Mouse (Mus musculus) c-Kit-positive CD71-positive TER-119-negative erythroid progenitor cells, embryonic 14.5 days (primary cell): ENCODE results near the gene Prkca.
A peak's percentile ranks its signal among the peaks of the same experiment; 100 is the strongest.

Experiments
- DNase-seq: peaks from one replicate; pipeline ENCODE4 v3.0.0-alpha.2; 2013; ENCODE audit warnings: low read depth

The Prkca gene

DNA sequence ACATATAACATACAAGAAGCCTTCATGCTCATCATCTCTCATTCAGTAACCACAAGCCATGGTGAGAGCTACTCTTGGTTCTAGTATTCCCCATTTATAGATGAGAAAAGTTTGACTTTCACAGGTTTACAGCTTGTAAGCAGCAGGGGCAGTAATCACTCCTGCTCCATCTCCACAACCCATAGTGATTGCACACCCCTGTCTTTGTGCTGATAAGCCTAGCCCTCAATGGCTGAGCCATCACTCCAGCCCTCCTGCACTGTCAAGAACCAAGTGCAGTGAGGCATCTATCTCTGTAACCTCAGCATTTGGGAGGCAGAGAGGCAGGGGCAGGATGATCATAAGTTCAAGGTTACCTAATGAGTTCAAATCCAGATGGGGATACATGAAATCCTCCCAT lies 48.4 kb downstream of the Prkca start:
- peak; percentile 7 for DNase-seq

DNA sequence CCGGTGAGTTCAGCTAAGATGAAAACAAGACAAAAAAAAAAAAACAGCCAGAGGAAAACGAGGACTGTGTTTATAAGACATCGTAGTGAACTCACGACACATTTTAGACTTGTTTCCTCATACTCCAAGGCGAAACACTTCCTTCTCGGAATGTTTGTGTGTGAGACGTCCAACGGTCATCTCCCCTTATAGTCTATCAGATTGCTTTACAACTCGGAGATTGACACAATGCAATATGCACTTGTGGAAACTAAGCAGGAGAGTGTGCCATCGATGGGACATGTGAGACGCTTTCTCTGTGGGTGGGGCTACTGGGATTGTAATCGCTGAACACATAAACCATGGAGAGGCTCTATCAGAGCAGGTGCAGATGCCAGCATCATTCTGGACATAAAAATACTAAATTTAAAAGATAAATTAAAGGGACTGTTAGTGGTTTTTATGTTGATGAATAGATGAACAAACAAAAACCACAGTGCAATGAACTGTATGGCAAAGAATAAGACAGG lies 49.4 kb downstream of the Prkca start:
- peak; percentile 21 for DNase-seq

DNA sequence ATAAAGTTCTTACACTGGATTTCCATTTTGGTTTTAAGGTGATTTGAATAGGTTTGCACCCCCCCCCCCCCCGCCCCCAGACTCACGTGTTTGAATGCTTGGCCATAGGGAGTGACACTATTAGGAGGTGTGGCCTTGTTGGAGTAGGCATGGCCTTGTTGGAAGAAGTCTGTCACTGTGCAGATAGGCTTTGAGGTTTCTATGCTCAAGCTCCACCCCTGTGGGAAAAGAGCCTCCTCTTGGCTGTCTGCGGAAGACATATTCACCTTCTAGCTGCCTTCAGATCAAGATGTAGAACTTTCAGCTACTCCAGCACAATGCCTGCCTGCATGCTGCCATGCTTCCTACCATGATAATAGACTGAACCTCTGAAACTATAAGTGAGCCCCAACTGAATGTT lies 49.9 kb downstream of the Prkca start:
- DNase-seq: peak; percentile 22

DNA sequence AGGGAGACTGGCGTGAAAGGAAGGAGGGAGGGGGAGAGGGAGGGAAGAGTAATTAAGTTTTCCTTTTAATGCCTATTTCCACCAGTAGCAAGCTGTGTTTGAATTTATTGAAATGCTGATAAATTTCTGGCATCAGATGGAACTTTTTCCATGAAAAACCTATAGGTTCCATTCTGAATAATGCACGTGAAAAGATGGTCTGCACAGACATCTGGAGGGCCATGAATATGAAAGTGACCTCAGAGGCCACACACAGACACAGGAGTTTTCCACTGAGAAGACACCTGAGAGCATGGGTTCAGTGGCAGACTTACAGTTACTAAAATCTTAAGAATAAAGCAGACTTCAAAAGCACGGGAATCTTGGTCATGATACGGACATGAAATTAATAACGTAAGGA lies 54.5 kb downstream of the Prkca start:
- no peak for DNase-seq

DNA sequence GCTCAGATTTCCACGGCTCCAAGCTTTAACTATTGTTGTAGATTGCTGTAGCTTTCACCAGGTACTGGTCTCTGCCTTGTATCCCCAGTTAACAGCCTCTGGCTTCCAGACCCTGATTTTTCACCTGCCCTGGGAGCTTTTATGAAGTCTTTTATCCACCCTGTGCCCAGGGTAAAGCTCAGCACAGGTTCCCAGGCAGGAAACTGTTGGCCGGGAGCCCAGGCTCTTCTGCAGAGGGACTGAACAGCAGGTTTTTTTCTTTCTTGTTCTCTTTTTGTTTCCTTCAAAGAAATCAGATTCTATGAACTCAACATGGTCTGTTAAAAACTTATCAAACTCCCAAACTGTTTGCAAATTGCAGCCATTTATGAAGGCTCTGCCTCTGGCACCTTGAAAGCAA lies 56.4 kb downstream of the Prkca start:
- DNase-seq: no peak

DNA sequence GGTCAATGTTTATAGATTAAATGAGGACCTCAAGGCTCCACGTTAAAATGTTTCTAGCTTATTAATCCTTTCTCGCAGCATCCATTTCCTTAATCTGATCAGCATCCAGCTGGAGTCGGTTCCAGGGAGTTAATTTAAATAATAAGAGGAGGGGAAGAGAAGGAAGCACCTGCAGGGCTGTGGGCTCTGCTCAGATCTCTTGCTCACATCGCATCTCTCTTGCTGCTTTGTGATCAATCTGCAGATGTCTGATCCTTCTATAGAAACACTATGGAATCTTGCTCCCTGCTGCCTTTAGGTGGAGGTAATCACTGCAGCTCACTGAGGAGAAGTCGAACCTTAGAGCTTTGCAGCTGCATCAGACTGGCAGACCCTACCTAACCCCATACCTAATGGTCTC lies 58.7 kb downstream of the Prkca start:
- DNase-seq: no peak

DNA sequence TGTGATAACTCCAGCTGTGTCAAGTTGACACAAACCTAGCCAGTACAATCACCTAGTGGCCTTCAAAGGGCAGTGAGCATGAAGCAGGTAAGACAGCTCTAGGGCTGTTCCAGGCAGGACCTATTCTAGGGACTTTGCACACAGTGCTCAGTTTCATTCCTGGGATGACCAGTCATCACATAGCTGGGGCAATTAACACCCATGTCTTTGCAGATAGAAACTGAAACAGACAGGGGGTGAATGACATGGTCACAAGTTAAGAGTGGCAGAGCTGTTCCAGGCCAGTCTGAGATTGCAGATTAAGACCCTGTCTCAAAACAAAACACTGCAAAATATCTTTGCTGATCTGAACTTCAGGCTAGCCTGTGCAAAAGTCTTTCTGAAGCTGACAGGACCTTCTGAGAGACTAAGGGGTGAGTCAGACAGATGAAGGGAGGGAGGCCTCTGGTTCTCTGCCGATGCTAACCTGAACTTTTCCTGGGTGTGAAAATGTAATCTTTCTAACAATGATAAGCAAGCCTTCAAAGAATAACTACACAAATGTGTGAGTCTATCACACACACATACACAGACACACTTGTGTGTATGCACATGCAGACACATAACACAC lies 60.8 kb downstream of the Prkca start:
- no peak for DNase-seq

DNA sequence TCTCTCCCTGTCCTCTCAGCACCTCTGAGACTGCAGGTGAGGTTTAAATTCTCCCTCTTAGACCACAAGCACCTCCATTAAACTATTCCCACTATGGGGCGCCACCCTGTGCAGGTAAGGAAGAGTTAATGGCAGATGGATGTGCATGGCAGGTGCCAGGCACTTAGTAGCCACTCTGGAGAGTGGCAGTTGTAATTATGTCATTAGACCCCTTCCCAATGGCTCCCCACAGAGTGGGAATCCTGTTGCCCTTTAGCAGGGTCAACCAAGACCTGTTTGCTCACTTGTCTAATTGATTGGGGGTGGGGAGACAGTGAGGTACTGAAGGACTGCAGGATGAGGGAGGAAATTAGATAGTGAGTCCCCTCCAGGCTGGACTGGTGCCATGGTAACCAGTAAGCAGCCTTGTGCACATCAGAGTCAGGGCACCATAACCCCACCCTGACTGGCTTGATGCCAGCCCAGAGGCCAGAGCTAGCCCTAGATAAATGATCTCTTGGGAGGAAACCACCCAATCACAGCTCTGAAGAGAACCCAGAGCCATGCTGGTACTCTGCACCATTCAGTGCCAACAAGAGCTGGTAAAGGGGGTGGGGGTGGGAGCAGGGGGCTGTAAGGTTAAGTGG lies 63.9 kb downstream of the Prkca start:
- no peak for DNase-seq

DNA sequence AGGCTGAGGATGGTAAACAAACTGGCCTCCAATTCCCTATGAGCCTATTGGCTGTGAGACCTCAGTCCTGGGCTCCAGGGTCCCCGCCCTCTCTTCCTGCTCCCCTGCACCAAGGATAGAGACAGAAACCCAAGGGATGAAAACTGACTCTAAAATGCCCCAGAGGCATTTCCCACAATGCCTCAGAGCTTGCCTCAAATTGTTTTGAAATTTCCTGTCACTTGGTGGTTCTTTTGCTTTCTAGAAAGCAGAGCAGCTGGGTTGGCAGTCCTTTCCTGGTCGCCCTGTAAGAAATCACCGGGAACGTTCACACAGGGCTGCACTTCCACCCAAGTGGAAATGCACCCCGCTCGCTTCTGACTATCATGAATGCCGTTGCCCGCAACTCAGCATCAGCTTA lies 66.6 kb downstream of the Prkca start:
- DNase-seq: no peak

DNA sequence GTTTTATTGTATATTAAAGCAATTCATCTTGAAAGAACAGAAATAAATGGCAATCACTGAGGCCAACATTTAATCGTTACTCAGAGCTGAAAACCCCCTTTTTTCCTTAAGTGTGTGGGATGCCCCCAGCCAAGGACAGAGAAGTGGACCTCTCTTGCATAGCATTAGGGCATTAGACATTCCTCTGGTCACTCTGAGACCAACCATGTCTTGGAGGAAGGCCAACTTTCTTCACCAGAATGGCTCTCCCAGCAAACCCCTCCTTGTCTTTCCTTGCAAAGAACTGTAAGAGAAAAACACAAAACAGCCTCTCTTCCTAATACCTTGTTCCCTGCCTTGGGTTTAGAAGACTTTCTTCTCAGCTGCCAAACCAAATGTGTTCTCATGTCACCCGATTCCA lies 67.6 kb downstream of the Prkca start:
- DNase-seq: no peak

DNA sequence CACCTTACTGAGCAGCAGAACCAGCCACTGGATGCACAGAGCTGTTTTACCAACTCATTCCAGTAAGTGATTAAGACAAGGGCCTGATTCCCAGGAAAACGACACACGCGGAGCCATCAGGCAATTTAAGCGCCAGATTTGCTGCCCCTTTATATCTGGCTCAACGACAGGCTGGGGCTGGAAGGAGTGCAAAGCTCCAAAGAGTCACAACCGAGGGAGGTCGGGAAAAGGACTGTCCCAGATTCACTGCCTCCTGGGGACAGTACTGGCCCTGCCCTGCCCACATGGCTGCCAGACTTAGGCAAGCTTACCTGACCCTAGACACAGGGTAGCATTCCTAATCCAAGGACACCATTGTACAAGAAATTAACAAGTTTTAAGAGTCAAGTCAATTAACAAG lies 69.7 kb downstream of the Prkca start:
- no peak for DNase-seq

DNA sequence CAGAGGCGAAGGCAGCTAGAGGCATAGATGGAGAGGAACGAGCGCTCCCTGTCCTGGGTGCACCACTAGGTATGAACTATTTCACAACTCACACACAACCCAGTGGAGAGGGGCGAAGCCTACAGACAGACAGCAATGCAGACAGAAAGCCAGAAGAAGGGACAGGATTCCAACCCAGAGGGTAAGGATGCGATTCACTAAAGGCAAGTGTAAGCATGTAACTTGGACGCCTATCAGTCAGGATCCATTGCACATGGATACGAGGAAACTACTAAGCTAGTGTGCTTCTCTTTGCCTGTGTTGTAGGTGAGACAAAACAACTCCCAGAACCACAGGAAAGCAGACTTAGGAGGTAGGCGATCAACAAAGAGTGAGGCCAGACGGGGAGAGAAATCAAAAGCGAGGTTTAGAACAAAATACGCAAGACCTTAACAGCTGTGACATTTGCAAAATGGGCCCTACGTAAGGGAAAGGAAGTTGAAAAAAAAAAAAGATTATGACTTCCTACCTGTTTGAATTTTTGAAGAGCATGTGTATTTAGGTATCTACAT lies 70.2 kb downstream of the Prkca start:
- no peak for DNase-seq

DNA sequence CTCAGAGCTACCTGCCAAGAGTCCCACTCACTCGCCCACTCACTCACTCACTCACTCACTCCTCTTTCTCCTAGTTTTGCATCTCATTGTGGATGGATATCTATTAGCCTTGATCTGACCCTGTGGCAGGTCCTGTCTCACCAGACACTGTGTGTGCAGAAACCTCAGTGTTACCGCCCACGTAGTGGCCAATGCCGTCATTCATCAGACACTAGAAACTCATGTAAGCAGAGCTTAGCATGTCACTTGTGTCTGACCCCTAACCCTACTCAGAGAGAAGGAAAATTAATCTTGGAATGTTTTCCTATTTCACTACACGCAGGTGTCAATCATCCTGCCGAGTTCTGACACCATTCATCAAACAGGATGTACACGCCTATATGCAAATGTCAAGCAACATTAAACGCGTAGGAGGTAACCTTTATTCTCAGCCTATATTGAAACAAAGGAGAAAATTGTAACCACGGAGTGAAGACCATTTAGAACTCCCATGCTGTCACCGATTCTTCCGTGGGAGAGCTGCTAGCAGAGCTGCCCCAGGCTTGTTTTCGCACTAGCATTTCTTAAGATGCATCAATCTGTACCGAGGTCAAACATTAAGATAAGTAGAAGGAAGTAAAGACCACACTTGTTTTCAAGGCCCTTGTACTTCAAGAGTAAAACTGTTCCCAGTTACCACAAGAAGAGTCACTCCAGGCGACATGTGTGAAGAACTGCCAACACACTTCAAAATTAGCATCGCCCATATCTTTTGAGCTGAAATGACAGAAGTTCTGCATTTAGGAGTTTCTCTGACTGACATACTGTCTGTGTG lies 70.9 kb downstream of the Prkca start:
- DNase-seq: no peak

DNA sequence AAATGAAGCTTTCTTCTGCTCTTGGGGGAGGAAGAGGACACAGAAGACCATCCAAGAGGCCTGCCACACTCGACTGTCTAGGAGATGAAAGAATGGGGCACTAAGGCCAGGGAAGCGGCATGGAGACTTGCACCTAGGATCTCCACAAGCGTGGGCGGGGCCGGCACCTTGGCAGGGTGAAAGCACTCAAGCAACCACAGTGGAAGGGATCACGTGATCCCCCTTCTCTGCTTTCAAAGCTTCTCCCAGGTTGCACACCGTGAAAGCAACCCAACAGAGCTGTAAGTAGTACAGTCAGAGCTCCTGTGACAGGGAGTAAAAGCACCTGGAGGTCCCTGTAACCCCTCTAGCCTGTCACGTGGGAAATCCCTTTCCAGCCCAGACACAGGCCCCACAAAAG lies 72.4 kb downstream of the Prkca start:
- no peak for DNase-seq

DNA sequence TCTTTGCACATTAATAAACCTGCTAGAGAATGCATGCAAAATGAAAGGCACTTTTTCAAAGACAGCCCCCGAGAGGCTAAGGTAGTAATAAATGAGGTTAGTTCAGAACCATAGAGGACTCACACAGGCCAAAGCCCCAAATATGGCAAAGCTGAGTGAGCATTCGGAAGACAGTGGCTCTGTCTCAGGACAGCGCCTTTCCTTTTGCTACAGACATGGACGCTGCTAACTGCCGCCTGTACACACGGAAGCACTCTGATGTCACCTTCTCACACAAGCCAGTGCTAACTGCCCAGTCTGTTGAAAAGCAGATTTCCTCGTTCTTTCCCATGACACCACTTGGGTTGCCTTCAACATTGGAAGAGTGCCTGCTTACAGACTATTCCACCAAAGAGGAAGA lies 74.2 kb downstream of the Prkca start:
- DNase-seq: no peak

DNA sequence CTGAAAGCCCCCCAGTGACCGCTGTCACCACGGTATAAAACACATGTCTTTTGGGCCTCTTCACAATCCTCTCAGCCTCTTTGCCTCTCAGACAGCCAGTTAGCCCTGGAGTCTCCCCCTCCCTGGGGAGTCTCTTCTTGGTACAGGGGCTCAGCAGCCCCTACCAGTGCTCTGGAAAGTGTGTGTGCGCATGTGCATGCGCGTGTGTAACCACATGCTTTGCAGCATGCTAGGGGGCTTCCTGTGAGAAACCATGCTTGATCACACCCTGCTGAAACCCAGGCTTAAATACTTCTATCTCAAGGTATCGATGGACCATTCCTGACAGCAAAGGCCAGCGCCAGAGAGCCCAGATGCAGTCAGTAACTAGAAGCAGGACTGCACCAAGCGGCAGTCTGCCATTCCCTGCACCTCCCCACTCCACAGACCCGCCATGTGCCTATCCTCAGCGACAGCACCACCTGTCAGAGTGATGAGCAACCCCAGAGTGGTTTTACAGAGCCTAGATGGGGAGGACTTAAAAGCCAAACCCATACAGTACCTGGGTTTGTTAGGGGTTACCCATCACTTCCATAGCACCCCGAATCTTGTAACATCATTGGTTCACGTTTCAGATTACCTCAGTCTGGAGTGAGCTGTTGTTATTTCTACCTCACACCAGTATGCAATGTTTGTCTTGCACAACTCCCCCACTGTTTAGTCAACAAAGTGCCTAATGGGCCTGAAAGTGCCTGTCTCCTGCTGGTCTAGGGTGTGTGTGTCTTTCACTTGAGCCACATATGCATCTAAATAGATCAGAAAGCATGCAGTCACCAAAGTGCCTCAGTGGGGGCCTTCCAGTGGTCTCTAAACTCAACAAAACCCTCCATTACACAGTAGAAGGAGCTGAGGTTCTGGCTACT lies 75.1 kb downstream of the Prkca start:
- DNase-seq: no peak

DNA sequence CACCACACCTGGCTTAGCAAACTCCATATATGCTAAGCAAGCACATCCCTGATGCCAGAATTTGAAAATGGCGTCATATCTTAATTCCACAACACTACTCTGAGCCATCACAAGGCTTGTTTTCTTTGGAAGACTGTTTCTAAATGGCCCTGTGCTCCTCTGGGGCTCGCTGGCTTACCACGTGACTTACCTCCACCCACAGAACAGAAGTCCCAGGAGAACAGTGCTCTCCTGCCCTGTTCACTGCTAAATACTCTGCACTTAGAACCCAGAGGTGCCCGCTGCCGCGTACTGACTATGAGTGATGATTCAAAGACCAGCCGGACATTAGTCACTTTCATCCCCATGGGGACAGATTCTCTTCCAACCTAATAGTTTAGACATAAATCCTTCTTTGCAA lies 75.9 kb downstream of the Prkca start:
- no peak for DNase-seq

DNA sequence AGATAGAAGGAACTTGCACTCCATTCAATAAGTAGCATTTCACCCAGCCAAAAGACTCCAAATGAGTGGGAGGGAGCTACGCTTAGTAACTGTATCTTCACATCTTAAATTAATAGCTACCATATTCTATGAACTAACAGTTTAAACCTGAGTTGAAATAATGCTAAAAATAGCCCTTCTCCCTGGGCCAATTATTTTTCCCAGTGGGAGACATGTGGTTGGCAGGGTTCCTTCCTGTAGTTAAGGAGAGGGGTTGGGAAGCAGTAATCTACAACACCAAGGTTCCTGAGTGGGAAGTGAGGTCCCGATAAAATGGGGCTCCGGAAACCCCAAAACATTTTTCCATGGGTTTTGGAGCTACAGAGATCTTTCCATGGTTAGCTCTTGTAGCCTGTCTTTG lies 76.7 kb downstream of the Prkca start:
- no peak for DNase-seq

DNA sequence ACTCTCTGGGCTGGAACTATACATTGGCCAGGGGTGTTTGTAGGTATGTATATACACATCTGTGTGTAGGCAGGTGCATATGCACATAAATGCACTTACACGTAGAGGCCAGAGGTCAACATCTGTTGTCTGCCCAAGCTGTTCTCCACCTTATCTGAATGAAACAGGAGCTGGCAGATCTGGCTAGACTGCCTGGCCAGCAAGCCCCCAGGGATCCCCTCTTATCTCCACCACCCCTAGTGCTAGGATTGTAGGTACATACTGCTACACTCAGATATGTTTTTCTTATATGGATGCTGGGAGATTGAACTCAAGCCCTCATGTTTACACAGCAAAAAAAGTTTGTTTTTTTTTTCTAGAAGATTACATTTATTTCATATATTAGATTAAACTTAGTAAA lies 79.9 kb downstream of the Prkca start:
- DNase-seq: no peak

DNA sequence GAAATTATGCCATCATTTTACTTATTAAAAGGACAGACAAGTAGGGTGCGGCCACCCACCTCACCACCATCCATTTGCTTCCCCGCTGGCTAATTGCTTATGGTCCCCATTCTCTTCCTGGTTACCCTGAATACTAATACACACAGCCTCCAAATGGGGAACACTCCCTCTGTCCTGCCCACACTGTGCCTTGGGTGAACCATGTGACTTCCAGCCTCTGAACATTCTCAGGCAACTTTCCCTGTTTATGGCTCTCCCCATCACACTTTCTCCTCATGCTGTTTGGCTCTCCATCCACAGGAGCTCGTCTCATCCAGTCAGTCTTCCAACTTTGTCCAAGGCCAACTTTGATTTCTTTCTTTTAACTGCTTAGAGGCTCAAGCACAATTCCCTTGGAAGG lies 80.3 kb downstream of the Prkca start:
- no peak for DNase-seq

DNA sequence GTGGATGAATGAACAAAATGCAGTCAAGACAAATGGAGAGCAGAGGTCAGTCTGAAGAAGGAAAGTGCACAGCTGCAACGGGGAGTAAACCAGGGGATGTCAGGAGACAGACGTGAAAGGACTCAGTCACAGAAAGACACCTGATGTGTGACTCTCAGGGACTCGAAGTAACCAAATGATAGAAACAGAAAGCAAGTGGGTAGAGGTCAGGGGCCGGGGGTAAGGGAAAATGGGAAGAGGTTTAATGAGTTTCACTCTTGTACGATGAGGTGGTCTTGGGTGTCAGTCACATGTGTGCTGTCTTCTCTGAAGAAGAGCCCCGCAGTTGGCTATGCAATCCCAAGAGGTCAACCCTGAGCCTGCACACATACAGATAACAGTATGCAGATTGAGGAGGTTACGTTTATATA lies 82.0 kb downstream of the Prkca start:
- DNase-seq: no peak
